Mouse (Mus musculus): ENCODE data around the gene H2al1n.
"Not testable (repeated sequence)": the region's sequence is repeated elsewhere in the genome, so short reads cannot be mapped to it uniquely, and the experiment has no call there.

Gene H2al1n

DNA sequence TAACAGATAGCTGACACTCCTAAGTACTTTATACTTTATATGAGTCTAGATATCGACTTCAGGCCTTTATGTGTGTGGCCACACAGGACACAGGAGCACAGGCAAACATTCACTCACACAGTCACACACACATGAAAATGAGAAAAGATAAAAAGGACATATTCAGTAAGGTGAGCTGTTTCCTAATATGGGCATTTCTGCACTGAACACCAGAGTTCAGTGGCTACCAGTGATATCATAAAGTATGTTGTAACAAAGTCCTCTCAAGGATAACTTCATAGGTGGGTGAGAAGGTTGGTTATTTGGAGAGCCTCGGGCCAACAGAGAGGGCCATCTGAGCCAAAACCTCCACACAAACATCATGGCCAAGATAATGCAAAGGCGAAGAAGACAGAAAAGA lies at the start of gene H2al1n:
H2al1n (plus strand) TSS at position 301 of the 400 bp plus-strand sequence.
- DNase-seq (ENCODE audit: low spot score) = not testable (repeated sequence)

DNA sequence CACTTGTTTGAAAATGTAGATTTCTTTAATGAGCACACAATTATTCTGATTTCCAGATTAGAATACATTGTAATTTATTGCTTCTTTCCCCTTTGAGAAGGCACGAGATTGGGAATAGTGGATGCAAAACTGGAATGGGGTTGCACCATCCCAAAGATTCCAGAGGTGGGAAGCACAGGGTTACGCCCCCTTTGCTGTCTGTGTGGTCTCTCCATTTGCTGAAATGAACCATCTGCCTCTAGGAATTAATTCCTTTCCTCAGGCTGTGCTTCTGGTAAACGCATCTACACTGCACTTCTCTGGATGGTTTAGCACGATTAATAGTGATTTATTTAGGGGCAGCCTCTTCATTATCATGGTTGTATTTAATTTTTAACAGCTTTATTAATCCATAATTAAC lies 11.7 kb upstream of the H2al1n start:
- peak; percentile 1 for DNase-seq (ENCODE audit: low spot score)

- DNase-seq (ENCODE audit: low spot score) = no peak
These were observed 4.7 kb upstream of the H2al1n start for GRCm38 (mm10) chrX:14206112-14206875.

- DNase-seq (ENCODE audit: low spot score) = no peak
These were observed 18.3 kb downstream of the H2al1n start for GRCm38 (mm10) chrX:14229218-14229617.

- DNase-seq (ENCODE audit: low spot score) = no peak
These were observed 48.8 kb downstream of the H2al1n start for GRCm38 (mm10) chrX:14259597-14260239.
